Mouse (Mus musculus) gastrocnemius, postnatal 14 days (tissue): ENCODE measurements at regions not wholly inside any gene's neighbourhood (a gene's known extent, or its start where the extent isn't known, plus 50 kb on each side); places are given as distances from the start of the nearest gene placed in this dataset.

Experiments used
- DNase-seq: peaks from one replicate; pipeline ENCODE4 v3.0.0; 2021; ENCODE audit warnings: mixed read lengths
- intact Hi-C: fragments of 180-260 bp; cut with DNase I; formaldehyde crosslinking; loops from one replicate; pipeline ENCODE4 v1.15.1; 2025; ENCODE audit warnings: low total_unique reads

- no peak for DNase-seq
- intact Hi-C loops = no loop called here
These were observed 83.1 kb upstream of the 1700024P04Rik start for GRCm38 (mm10) chr13:99067504-99067903.

GRCm38 (mm10) chr13:99063431-99063830 lies 79.1 kb upstream of the 1700024P04Rik start:
- intact Hi-C loops = no loop called here
- DNase-seq = no peak

DNA sequence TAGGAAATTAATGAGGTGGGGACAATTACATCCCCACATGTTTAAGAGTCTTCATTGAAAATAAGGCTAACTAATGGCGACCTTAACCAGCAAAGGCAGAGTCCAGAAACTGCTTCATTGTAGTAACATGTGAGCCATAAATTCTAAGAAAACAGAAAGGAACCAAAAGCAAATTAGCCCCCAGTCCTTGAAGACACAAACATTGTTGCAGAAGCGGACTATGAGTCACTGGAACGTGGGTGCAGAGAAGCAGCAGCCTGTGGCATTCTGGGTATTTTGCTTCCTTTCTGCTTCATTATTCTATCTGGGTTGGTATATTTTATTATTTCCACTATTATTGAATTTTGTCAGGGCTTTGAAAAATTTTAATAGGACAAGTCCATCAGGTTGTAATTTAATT lies 78.6 kb upstream of the 1700024P04Rik start:
- DNase-seq = no peak
- intact Hi-C loops = no loop called here

- intact Hi-C loops = no loop called here
These were observed 74.0 kb upstream of the 1700024P04Rik start for GRCm38 (mm10) chr13:99058131-99058970.

GRCm38 (mm10) chr13:99057696-99058095 lies 73.3 kb upstream of the 1700024P04Rik start:
- intact Hi-C loops = no loop called here
- no peak for DNase-seq

More at GRCm38 (mm10) chr13:99058131-99058970, 74.0 kb upstream of the 1700024P04Rik start:
- DNase-seq = peak; percentile 62

DNA sequence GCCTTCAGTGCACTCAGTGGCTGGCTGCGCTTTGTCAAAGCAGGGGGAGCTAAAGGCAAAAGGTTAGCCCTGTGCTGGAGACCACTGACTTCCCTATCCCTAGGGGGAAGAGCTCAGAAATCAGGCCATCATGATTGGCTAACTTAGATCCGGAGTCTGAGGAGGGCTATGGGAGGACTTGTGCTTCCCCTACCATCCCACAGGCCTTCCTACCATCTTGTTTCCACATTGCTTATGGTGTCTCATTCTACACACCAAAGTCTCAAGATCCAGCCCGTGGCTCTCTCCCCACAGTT lies 72.9 kb upstream of the 1700024P04Rik start:
- intact Hi-C loops = no loop called here
- DNase-seq = no peak

DNA sequence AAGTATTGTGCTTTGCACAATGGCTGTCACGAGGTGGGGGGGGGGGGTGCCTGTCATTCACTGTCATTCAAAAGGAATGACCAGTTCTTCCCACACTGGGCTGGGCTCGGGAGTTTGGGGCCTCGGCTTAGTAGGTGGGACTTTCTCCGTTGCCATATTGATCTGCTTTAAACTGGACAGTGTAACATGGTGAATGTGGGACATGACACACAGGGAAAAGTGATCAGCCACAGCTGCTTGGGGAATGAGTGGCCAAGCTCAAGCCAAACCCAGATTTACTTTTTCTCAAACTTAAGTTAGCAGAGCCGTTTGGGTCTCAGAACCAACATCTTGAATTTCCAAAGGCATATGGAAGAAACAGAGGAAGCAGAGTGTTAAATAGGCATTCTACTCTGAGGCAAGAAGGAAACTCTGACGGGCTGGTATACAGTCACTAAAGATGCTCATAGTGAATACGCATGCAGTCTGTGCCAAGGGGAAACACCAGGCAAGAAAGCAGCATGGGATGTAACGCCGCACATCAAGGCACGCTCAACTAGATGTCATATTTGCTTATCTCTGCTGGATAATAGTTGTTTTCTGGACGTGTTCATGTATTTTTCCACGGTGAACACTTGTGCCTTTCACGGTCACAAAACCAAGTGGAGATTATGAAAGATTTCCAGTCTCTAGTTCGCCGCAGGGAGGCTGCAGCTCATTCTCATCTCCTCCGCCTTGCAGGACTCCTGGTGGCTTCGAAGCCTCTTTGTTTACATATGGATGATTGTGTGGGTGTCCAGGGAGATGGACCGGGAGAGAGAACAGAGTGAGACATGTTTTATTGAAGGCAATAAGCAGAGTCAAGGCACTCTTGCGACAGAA lies 72.3 kb upstream of the 1700024P04Rik start:
- intact Hi-C loops = no loop called here
- no peak for DNase-seq

- intact Hi-C loops = no loop called here
- peak; percentile 48 for DNase-seq
These were observed 71.4 kb upstream of the 1700024P04Rik start for GRCm38 (mm10) chr13:99055609-99056321.

DNA sequence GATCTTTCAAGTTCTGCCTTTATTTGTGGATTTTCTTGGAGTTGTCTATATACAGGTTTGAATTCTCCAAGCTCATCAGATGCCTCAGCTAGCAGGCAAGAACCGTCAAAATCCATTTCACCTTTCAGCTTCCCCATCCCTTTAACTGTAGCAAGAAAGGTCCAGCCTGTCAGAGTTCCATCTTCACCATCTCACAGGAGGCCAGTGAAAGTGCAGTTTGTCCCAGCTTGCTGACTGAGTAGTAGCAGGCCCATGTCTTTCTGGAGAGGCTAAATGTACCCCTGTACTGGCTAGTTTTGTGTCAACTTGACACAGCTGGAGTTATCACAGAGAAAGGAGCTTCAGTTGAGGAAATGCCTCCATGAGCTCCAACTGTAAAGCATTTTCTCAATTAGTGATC lies 67.7 kb upstream of the 1700024P04Rik start:
- DNase-seq = no peak
- intact Hi-C loops = no loop called here

GRCm38 (mm10) chr13:99049699-99050098 lies 65.3 kb upstream of the 1700024P04Rik start:
- intact Hi-C loops = no loop called here
- DNase-seq = no peak

GRCm38 (mm10) chr13:99048651-99049100 lies 64.3 kb upstream of the 1700024P04Rik start:
- no peak for DNase-seq
- intact Hi-C loops = no loop called here

- DNase-seq = no peak
- intact Hi-C loops = no loop called here
These were observed 62.9 kb upstream of the 1700024P04Rik start for GRCm38 (mm10) chr13:99047219-99047618.

DNA sequence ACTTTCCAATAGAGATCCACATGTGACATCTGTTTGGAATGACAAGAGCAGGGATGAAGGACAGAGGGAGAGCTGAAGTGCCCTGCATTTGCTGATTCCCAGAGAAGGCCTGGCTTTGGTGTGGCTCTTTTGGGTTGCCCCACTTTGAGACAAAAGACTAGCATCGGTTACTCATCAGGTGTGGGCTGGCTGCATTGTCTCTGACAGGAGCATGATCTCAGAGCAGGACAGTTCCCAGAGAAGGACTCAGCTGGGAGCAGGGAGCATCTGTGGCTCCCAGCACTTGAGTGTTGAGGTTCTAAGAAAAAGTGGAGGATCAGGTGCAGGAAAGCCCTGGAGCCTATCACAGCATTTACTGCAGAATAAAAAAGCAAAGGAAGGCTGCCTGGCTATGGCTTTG lies 62.4 kb upstream of the 1700024P04Rik start:
- no peak for DNase-seq
- intact Hi-C loops = no loop called here

GRCm38 (mm10) chr13:99042086-99042485 lies 57.7 kb upstream of the 1700024P04Rik start:
- intact Hi-C loops = no loop called here
- no peak for DNase-seq

DNA sequence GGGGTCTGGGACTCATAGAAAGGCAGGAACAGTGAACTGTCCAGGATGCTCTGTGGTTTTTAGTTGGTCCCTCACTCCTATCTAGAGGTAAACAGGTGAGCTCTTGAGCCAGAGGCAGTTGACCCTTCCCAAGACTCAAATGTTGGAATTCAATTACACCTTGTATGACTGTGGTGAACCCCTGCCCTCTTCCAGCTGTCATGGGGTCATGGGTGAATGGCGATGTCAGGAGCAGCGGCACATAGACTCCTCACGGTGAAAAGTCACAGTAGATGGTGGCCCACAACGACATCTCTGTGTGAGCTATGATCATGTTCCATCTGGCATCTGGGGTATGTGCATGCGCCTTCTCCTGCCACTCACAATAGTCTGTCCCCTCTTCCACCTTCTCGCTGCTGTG lies 56.9 kb upstream of the 1700024P04Rik start:
- no peak for DNase-seq
- intact Hi-C loops = no loop called here

GRCm38 (mm10) chr13:99040846-99041245 lies 56.5 kb upstream of the 1700024P04Rik start:
- DNase-seq = no peak
- intact Hi-C loops = no loop called here

DNA sequence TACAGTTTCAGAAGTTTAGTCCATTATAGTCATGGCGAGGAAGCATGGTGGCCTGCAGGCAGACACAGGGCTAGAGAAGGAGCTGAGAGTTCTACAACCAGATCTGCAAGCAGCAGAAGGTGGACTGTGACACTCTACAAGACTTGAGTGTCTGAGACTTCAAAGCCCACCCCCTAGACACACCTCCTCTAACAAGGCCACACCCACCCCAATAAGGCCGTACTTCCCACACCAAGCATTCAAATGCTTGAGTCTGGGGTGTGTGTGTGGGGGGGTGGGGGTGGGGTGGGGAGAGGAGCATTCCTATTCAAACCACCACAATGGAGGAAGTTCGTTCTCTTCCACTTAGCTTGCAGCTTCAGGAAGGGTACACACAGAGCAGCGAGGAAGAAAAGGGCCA lies 55.8 kb upstream of the 1700024P04Rik start:
- no peak for DNase-seq
- intact Hi-C loops = no loop called here

GRCm38 (mm10) chr13:99039063-99039385 lies 54.7 kb upstream of the 1700024P04Rik start:
- intact Hi-C loops = no loop called here
- no peak for DNase-seq

DNA sequence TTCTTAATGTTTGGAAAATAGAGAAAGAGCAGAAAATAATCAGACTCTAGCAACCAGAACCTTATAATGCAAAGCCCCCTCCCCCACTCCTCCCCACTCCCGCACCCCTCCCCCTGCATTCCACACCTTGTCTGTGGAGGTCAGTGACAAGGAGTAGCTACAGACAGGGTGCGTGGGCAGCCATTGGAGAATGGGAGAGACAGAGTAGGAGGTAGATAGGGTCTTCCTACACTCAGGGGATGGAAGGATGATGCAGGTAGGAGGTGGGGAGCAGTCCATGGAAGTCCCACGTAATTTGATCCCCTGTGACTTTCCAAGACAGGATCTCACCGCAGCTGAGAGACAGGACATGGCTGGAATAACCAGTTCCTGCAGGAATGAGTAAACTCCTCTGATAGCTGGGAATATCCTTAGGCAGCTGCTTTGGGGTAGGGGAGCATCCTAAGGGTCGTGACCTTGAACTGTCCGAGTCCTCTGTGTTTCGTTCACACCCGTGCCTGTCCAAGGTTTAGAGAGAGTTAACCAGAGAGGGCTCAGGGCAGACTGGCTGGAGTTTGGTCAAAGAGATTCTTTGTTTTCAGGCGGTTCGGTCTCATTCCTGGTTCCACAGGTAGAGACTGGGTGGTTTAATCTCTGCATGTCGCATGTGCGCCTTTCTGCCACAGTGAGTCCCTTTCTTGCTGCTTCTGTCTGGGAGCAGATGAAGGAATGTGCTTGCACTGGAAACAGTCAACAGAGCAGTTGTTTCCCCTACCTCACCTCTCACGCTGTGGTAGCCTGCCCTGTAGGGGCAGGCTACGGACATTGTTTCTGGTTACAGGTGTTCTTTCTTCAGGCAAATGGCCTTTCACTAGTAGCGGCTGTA lies 54.1 kb upstream of the 1700024P04Rik start:
- no peak for DNase-seq
- intact Hi-C loops = no loop called here
